In the genomic region with DNA sequence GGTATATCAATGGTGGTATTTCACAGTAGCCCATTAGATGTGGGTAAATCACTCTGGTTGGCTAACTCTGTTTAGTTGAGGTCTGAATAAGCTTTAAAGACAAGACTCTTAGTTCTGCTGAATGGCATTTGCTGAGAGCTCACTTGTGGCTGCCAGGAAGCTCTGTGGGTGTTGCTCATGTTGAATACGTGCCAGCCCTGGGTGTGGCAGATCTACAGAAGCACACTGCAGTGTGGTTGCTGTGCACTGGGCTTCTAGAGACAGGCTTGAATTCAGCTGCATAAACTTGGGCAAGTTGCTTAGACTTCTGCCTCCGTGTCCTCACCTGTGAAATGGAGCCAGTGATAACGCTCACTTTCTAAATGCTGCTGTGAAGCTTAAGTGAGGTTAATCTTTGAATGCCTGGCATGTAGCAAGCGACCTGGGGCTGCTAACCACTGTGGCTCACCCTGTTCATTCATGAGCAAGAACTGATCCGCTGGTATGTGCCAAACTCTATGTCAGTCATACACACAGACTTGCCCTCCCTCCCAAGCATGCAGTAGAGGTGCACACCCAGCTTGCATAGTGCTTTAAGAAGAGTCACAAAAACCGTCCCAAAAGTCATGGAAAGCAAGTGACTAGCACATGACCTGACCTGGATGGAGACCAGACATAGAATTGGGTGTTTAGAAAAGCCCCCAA, we compare ENCODE assay signal across 12 mouse cellular contexts. TPM values are rescaled to one million over a fixed set of nuclear protein-coding genes. Genes with fewer than 3 reads are reported as not detected.
DNase-seq lines count a peak whose midpoint lies in the region.
"Had no signal": no experiment of that assay in that cellular context is flagged by ENCODE, and none has a peak within 500 bp of the region (broad histone marks: within the 10 kb centered on the region; RNA-seq: fewer than 3 reads in every experiment).

No protein-coding gene starts in this region.

- H3K9me3 ChIP-seq in limb, embryonic 10.5 days (replicated peaks), result no peaks in the 10 kb centered on the region
- H3K9me3 ChIP-seq: hindbrain, embryonic 15.5 days; midbrain, embryonic 13.5 days had no signal

- H3K27me3 ChIP-seq in limb, embryonic 10.5 days (ENCODE audit: low read depth, poor library complexity, severe bottlenecking), result no peaks in the 10 kb centered on the region
- H3K27me3 ChIP-seq: hindbrain, embryonic 15.5 days; midbrain, embryonic 13.5 days had no signal

- no peaks in the 10 kb centered on the region for H3K4me1 ChIP-seq in limb, embryonic 10.5 days
- H3K4me1 ChIP-seq: hindbrain, embryonic 15.5 days; midbrain, embryonic 13.5 days had no signal

- no peak overlapping the region for H3K27ac ChIP-seq in limb, embryonic 10.5 days
- H3K27ac ChIP-seq: hindbrain, embryonic 15.5 days; midbrain, embryonic 13.5 days had no signal

- peak; percentile 18 to 25 for DNase-seq in adrenal gland, postnatal 36 days
- no peak for DNase-seq in adrenal gland, postnatal 14 days
- peak; percentile 33 for DNase-seq in left cerebral cortex, adult 11 months (ENCODE audit: low spot score)
- no peak for DNase-seq in left cerebral cortex, postnatal 10 days (ENCODE audit: extremely low spot score in 1 of 2, low spot score in 2 of 2)
- peak; percentile 73 for DNase-seq in layer of hippocampus, adult 9-11 months
- DNase-seq in right cerebral cortex, postnatal 10 days (ENCODE audit: low spot score in 2 of 2), result peak; percentile 66 to 68
- DNase-seq in limb, embryonic 10.5 days (ENCODE audit: low spot score), result no peak
- no peak for DNase-seq in cerebellum, adult 11 months
- DNase-seq: liver, postnatal 0 days had no signal

- no peak overlapping the region for H3K4me3 ChIP-seq in limb, embryonic 10.5 days
- H3K4me3 ChIP-seq: hindbrain, embryonic 15.5 days; midbrain, embryonic 13.5 days had no signal

- 86% methylated on average over 6 of the region's 6 CpGs for WGBS in limb, embryonic 10.5 days

- no peaks in the 10 kb centered on the region for H3K36me3 ChIP-seq in limb, embryonic 10.5 days
- H3K36me3 ChIP-seq: hindbrain, embryonic 15.5 days; midbrain, embryonic 13.5 days had no signal

- intact Hi-C loops in left cerebral cortex, postnatal 10 days (cut with DNase I), result no loop called here

RNA-seq across cellular contexts. Expression of a gene that starts 27.6 kb away (rescaled TPM):
- total RNA-seq in adrenal gland, postnatal 36 days (2021), result under 1 TPM; 0.56 to 0.99 TPM
- total RNA-seq in adrenal gland, postnatal 14 days (2021), result 0.44 and 0.71 TPM in 2 replicates
- total RNA-seq in left cerebral cortex, postnatal 10 days (2021), result 1 to 10 TPM; 2.3 to 3.5 TPM
- 0.03 and 0.06 TPM in 2 replicates for polyA plus RNA-seq in limb, embryonic 10.5 days (2016; fragmentation: Nextera tagmentation; extraction: Ambion mirVana)
- polyA plus RNA-seq: C2C12; liver, postnatal 0 days had no signal

Comparison
In these comparisons a context has a peak if more than half of its experiments do, and no peak if none do; other contexts are left out.
1. DNase-seq: peak in adrenal gland, postnatal 36 days (2 of 2), left cerebral cortex, adult 11 months (single experiment), layer of hippocampus, adult 9-11 months (single experiment) and right cerebral cortex, postnatal 10 days (2 of 2); none in adrenal gland, postnatal 14 days (single experiment), left cerebral cortex, postnatal 10 days (0 of 2), limb, embryonic 10.5 days (single experiment) and cerebellum, adult 11 months (single experiment).